Comparison of ENCODE assay signal across 21 mouse cellular contexts in the genomic region with DNA sequence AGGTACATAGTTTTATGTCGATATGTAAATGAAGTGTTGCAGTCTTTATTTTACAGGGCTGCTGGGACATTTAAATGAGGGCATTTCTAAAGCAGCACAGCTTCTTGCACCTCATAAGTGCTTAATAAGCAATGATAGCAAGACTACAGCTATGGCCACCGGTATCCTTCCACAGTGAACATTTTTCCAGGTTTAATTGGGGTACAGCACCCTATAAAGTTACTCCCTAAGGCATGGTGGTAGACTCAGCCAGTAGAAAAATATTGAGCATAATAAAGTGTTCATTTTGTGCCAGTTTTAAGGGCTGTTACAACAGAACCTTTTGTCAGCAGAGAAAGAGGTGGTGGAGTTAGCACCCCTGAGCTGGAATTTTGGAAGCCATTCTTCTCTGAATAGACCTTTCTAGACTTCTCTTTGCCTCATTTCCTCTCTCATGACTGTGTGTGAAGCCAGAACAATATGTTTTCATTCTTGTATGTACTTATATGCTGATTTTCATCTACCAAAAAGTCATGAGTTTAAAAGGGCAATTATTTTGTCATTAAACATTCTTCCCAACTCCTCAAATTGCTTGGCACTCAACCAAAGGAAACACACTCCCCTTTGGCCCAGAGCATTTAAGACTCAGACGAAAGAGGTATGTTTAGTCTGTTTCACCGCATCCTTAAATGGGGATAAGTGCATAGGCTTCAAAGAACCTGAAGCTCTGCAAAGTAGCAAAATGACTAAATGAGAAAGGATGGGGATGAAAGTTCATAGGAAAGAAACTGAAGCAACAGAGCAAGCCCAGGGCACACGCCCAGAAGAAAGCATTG.
DNase-seq lines count a peak whose midpoint lies in the region; ATAC-seq and TF ChIP-seq lines count a peak whose summit lies in the region.
"Had no signal": no experiment of that assay in that cellular context is flagged by ENCODE, and none has a peak within 500 bp of the region (broad histone marks: within the 10 kb centered on the region; RNA-seq: fewer than 3 reads in every experiment).

No protein-coding gene starts in this region.

- no peak overlapping the region for H3K4me2 ChIP-seq in embryonic facial prominence, embryonic 14.5 days (ENCODE audit: low read depth, low read length)
- no peak overlapping the region for H3K4me2 ChIP-seq in kidney, postnatal 0 days (ENCODE audit: low read length)
- H3K4me2 ChIP-seq in limb, embryonic 15.5 days, result no peak overlapping the region
- no peak overlapping the region for H3K4me2 ChIP-seq in midbrain, postnatal 0 days (ENCODE audit: low read depth, low read length, poor library complexity, severe bottlenecking)
- H3K4me2 ChIP-seq: forebrain, embryonic 13.5 days; hindbrain, embryonic 14.5 days had no signal

- 0 out of 2 replicates have a peak, but pooled peaks cover 9% of the 10 kb centered on the region for H3K4me1 ChIP-seq in embryonic facial prominence, embryonic 14.5 days (ENCODE audit: control insufficient read depth, insufficient read depth, low read length)
- H3K4me1 ChIP-seq in embryonic facial prominence, embryonic 10.5 days, result peaks cover under 1% of the 10 kb centered on the region
- H3K4me1 ChIP-seq in kidney, postnatal 0 days (replicated peaks; ENCODE audit: insufficient read depth, low read length), result no peaks in the 10 kb centered on the region
- peaks cover 11% of the 10 kb centered on the region for H3K4me1 ChIP-seq in limb, embryonic 15.5 days
- no peaks in the 10 kb centered on the region for H3K4me1 ChIP-seq in midbrain, postnatal 0 days (ENCODE audit: insufficient read depth, low read length)
- H3K4me1 ChIP-seq: heart, embryonic 10.5 days had no signal

- no peaks in the 10 kb centered on the region for H3K36me3 ChIP-seq in embryonic facial prominence, embryonic 14.5 days (ENCODE audit: control insufficient read depth, insufficient read depth, low read length)
- H3K36me3 ChIP-seq in embryonic facial prominence, embryonic 10.5 days (replicated peaks), result no peaks in the 10 kb centered on the region
- no peaks in the 10 kb centered on the region for H3K36me3 ChIP-seq in kidney, postnatal 0 days (ENCODE audit: insufficient read depth, low read length)
- no peaks in the 10 kb centered on the region for H3K36me3 ChIP-seq in limb, embryonic 15.5 days
- H3K36me3 ChIP-seq in midbrain, postnatal 0 days (ENCODE audit: insufficient read depth, low read length), result no peaks in the 10 kb centered on the region
- H3K36me3 ChIP-seq: G1E; heart, embryonic 10.5 days had no signal

- peak; percentile 79 for DNase-seq in embryonic facial prominence, embryonic 14.5 days (ENCODE audit: low spot score)
- DNase-seq in embryonic facial prominence, embryonic 10.5 days (ENCODE audit: low spot score), result no peak
- DNase-seq in kidney, postnatal 0 days (ENCODE audit: low spot score), result peak; percentile 74
- no peak for DNase-seq in kidney, postnatal 14 days
- DNase-seq in forelimb bud, embryonic 11.5 days (ENCODE audit: low read depth, low spot score), result peak; percentile 51
- DNase-seq in midbrain, postnatal 0 days (ENCODE audit: low spot score), result no peak
- DNase-seq: adrenal gland, adult 8-10 months; adrenal gland, postnatal 36 days; B cell, adult 2 months; cerebellum, adult 2 months; cerebellum, postnatal 10 days; forebrain, postnatal 0 days; gastrocnemius, postnatal 36 days; heart, adult 11 months; heart, postnatal 10 days had no signal

- WGBS in embryonic facial prominence, embryonic 14.5 days, result 52% methylated on average over 5 of the region's 5 CpGs
- WGBS in embryonic facial prominence, embryonic 10.5 days, result 79% methylated on average over 5 of the region's 5 CpGs
- 52% methylated on average over 5 of the region's 5 CpGs for WGBS in kidney, postnatal 0 days
- WGBS in limb, embryonic 15.5 days, result 26% methylated on average over 5 of the region's 5 CpGs
- 79% methylated on average over 5 of the region's 5 CpGs for WGBS in midbrain, postnatal 0 days

- no peak overlapping the region for H3K9ac ChIP-seq in embryonic facial prominence, embryonic 14.5 days (ENCODE audit: low read depth, low read length)
- H3K9ac ChIP-seq in kidney, postnatal 0 days (ENCODE audit: low read depth, low read length), result no peak overlapping the region
- no peak overlapping the region for H3K9ac ChIP-seq in limb, embryonic 15.5 days
- no peak overlapping the region for H3K9ac ChIP-seq in midbrain, postnatal 0 days (replicated peaks; ENCODE audit: low read length, poor library complexity, severe bottlenecking)
- H3K9ac ChIP-seq: forebrain, embryonic 13.5 days; forebrain, postnatal 0 days; hindbrain, embryonic 14.5 days had no signal

- ATAC-seq in embryonic facial prominence, embryonic 14.5 days (ENCODE audit: low read depth), result peak; percentile 67; the same call in 1 of the 2 replicates
- no peak for ATAC-seq in kidney, postnatal 0 days (replicated peaks; ENCODE audit: low FRiP score, low read depth)
- peak; percentile 52; the same call in 1 of the 2 replicates for ATAC-seq in limb, embryonic 15.5 days (ENCODE audit: insufficient number of reproducible peaks, low FRiP score, low TSS enrichment, low read depth)
- ATAC-seq in midbrain, postnatal 0 days (ENCODE audit: low FRiP score), result no peak
- ATAC-seq: CD4-positive, CD25-positive, alpha-beta regulatory T cell, adult 4 months; forebrain, embryonic 13.5 days; forebrain, postnatal 0 days had no signal

- H3K27me3 ChIP-seq in embryonic facial prominence, embryonic 14.5 days (replicated peaks; ENCODE audit: control insufficient read depth, insufficient read depth, low read length), result no peaks in the 10 kb centered on the region
- no peaks in the 10 kb centered on the region for H3K27me3 ChIP-seq in embryonic facial prominence, embryonic 10.5 days (replicated peaks; ENCODE audit: low read depth, poor library complexity, severe bottlenecking)
- no peaks in the 10 kb centered on the region for H3K27me3 ChIP-seq in kidney, postnatal 0 days (ENCODE audit: insufficient read depth, low read length)
- peaks cover 7% of the 10 kb centered on the region; the same call in 1 of the 2 replicates for H3K27me3 ChIP-seq in limb, embryonic 15.5 days
- H3K27me3 ChIP-seq in midbrain, postnatal 0 days (ENCODE audit: insufficient read depth, low read length), result no peaks in the 10 kb centered on the region; the same call in 1 of the 2 replicates

- no peak overlapping the region for H3K27ac ChIP-seq in embryonic facial prominence, embryonic 14.5 days (replicated peaks; ENCODE audit: low read depth, low read length)
- H3K27ac ChIP-seq in embryonic facial prominence, embryonic 10.5 days (replicated peaks), result no peak overlapping the region
- no peak overlapping the region for H3K27ac ChIP-seq in kidney, postnatal 0 days
- H3K27ac ChIP-seq in limb, embryonic 15.5 days, result no peak overlapping the region
- no peak overlapping the region for H3K27ac ChIP-seq in midbrain, postnatal 0 days (ENCODE audit: low read depth, low read length)
- H3K27ac ChIP-seq: forebrain, embryonic 13.5 days; heart, embryonic 10.5 days; hindbrain, embryonic 14.5 days had no signal

- TF ChIP-seq CTCF in kidney, postnatal 0 days (IDR thresholded peaks at IDR 0.05; ENCODE audit: low read depth), result no peak
- no peak for TF ChIP-seq CTCF in midbrain, postnatal 0 days (IDR thresholded peaks at IDR 0.05)

- no peaks in the 10 kb centered on the region for H3K9me3 ChIP-seq in embryonic facial prominence, embryonic 14.5 days (ENCODE audit: control insufficient read depth, low read length)
- no peaks in the 10 kb centered on the region for H3K9me3 ChIP-seq in embryonic facial prominence, embryonic 10.5 days
- H3K9me3 ChIP-seq in kidney, postnatal 0 days (replicated peaks; ENCODE audit: low read length), result no peaks in the 10 kb centered on the region
- H3K9me3 ChIP-seq in limb, embryonic 15.5 days, result no peaks in the 10 kb centered on the region
- H3K9me3 ChIP-seq in midbrain, postnatal 0 days (ENCODE audit: low read length), result no peaks in the 10 kb centered on the region
- H3K9me3 ChIP-seq: forebrain, embryonic 13.5 days; heart, embryonic 10.5 days had no signal

- H3K4me3 ChIP-seq in embryonic facial prominence, embryonic 14.5 days (ENCODE audit: low read depth, low read length), result no peak overlapping the region
- H3K4me3 ChIP-seq in embryonic facial prominence, embryonic 10.5 days, result no peak overlapping the region
- no peak overlapping the region for H3K4me3 ChIP-seq in kidney, postnatal 0 days (replicated peaks; ENCODE audit: low read depth, low read length)
- H3K4me3 ChIP-seq in limb, embryonic 15.5 days, result no peak overlapping the region
- H3K4me3 ChIP-seq in midbrain, postnatal 0 days (ENCODE audit: low read depth, low read length), result no peak overlapping the region
- H3K4me3 ChIP-seq: forebrain, embryonic 13.5 days; heart, embryonic 10.5 days had no signal

Comparison
In these comparisons a context has a peak if more than half of its experiments do, and no peak if none do; other contexts are left out.
1. DNase-seq: peak in embryonic facial prominence, embryonic 14.5 days (single experiment), kidney, postnatal 0 days (single experiment) and forelimb bud, embryonic 11.5 days (single experiment); none in embryonic facial prominence, embryonic 10.5 days (single experiment), kidney, postnatal 14 days (single experiment) and midbrain, postnatal 0 days (single experiment).
2. ATAC-seq: peak in embryonic facial prominence, embryonic 14.5 days (single experiment) and limb, embryonic 15.5 days (single experiment); none in kidney, postnatal 0 days (single experiment) and midbrain, postnatal 0 days (single experiment).